Mouse (Mus musculus) forebrain, embryonic 10.5 days (tissue): ENCODE data around the gene Sftpd. TPM values are rescaled to one million over a fixed set of nuclear protein-coding genes. Genes with fewer than 3 reads are reported as not detected.

Experiments used
- DNase-seq: peaks from one replicate; pipeline ENCODE4 v3.0.0-alpha.2; 2017; ENCODE audit warnings: low spot score; ENCODE audit errors: extremely low spot score
- H3K27ac ChIP-seq: fragments of 300-500 bp; sonication (generic); 2 replicates; pipeline ENCODE4 v1.5.1; 2016; ENCODE audit warnings: mild to moderate bottlenecking
- H3K27me3 ChIP-seq: fragments of 300-500 bp; sonication (generic); 2 replicates; pipeline ENCODE4 v1.6.1; 2016; ENCODE audit warnings: mild to moderate bottlenecking; ENCODE audit not compliant: poor library complexity, severe bottlenecking
- H3K36me3 ChIP-seq: fragments of 300-500 bp; sonication (generic); replicated peaks from 2 replicates; pipeline ENCODE4 v1.6.1; 2016; ENCODE audit warnings: mild to moderate bottlenecking, moderate library complexity
- H3K4me1 ChIP-seq: fragments of 300-500 bp; sonication (generic); 2 replicates; pipeline ENCODE4 v1.6.1; 2016
- H3K4me3 ChIP-seq: fragments of 300-500 bp; sonication (generic); 2 replicates; pipeline ENCODE4 v1.5.1; 2016; ENCODE audit warnings: mild to moderate bottlenecking, moderate library complexity
- H3K9me3 ChIP-seq: fragments of 300-500 bp; sonication (generic); 2 replicates; pipeline ENCODE4 v1.6.1; 2016; ENCODE audit warnings: mild to moderate bottlenecking, moderate library complexity
- WGBS: fragments of 180-500 bp; shearing (Covaris S2); methylation state at CpG from one replicate; pipeline ENCODE4 v1.1.7; 2016; 5-methylcytosine and 5-hydroxymethylcytosine counted together
- polyA plus RNA-seq: library from polyadenylated mRNA; unstranded; fragments of >200 nt; fragmentation: Nextera tagmentation; extraction: Ambion mirVana; gene quantifications from 2 replicates; pipeline ENCODE4 v1.2.1, GENCODE M21; 2016

Sftpd gene
- polyA plus RNA-seq, 1 experiment from 2014 or later: not detected

DNA sequence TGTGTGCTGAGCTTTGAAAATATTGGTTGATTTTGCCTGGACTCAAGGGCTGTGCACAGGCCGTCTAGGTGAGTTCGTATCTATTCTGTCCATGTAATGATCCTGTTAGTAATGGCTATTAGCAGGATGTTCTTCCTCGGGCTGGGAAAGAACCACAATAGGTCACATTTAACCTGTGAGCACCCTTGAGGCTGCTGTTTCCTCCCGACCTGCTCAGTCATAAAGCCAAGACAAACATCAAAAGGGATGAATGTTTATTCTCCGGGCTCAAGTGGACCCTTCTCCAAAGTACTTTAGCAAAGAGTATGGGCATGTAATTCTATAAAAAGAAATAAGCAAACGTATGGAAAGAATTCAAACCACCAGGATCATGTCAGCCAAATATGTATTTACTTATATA lies 38.9 kb downstream of the Sftpd start:
- Histone ChIP-seq H3K36me3 (no peaks in the 10 kb centered on the region), H3K9me3 (no peaks in the 10 kb centered on the region; the same call in 1 of the 2 replicates), H3K27me3 (no peaks in the 10 kb centered on the region), H3K27ac (no peak overlapping the region), H3K4me3 (no peak overlapping the region), H3K4me1 (no peaks in the 10 kb centered on the region)
- no peak for DNase-seq
- 78% methylated on average over 6 of the region's 6 CpGs for WGBS

DNA sequence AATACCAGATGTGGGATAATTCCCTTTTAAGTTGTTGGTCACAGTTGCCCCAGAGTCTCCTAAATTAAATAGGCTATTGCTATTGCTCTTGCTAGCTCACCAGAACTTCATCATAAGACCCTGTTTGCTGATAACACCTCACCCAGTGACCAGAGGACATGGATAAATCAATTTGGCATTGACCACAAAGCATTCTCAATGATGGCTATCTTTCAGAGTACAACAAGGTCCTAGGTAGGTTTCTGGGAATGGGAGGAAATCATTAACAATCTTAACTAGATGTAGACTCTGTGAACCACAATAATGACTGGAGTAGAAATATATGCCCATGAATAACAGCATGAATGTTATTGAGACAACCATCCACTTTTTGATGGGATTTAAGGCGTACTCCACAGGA lies 44.3 kb downstream of the Sftpd start:
- Histone ChIP-seq H3K4me3 (no peak overlapping the region), H3K9me3 (no peaks in the 10 kb centered on the region; the same call in 1 of the 2 replicates), H3K36me3 (no peaks in the 10 kb centered on the region), H3K27ac (no peak overlapping the region), H3K4me1 (no peaks in the 10 kb centered on the region), H3K27me3 (no peaks in the 10 kb centered on the region)
- DNase-seq: no peak
- WGBS: 88% methylated on average over 1 of the region's 1 CpGs

- H3K4me3 ChIP-seq: no peak overlapping the region
- H3K9me3 ChIP-seq: no peaks in the 10 kb centered on the region; the same call in 1 of the 2 replicates
- DNase-seq: no peak
- H3K4me1 ChIP-seq: no peaks in the 10 kb centered on the region
- H3K27ac ChIP-seq: no peak overlapping the region
- H3K27me3 ChIP-seq: no peaks in the 10 kb centered on the region
- no peaks in the 10 kb centered on the region for H3K36me3 ChIP-seq
Observed at GRCm38 (mm10) chr14:41137006-41137405, 47.9 kb downstream of the Sftpd start.

GRCm38 (mm10) chr14:41131540-41131939 lies 53.4 kb downstream of the Sftpd start, which contains the start of gene Sftpa1:
Gene Sftpa1, plus strand, starts transcription at chr14:41131782.
- Histone ChIP-seq H3K4me1 (no peaks in the 10 kb centered on the region), H3K27me3 (no peaks in the 10 kb centered on the region), H3K4me3 (no peak within 1 kb of the TSS), H3K36me3 (no peaks in the 10 kb centered on the region), H3K9me3 (no peaks in the 10 kb centered on the region), H3K27ac (no peak within 1 kb of the TSS)
- DNase-seq: no peak
- 90% methylated on average over 7 of the region's 7 CpGs for WGBS

- no peak overlapping the region for H3K27ac ChIP-seq
- no peak overlapping the region for H3K4me3 ChIP-seq
- 20% methylated on average over 4 of the region's 4 CpGs for WGBS
- peak; percentile 31 for DNase-seq
- H3K9me3 ChIP-seq: no peaks in the 10 kb centered on the region
- no peaks in the 10 kb centered on the region for H3K36me3 ChIP-seq
- no peaks in the 10 kb centered on the region for H3K4me1 ChIP-seq
- no peaks in the 10 kb centered on the region for H3K27me3 ChIP-seq
Observed at GRCm38 (mm10) chr14:41127997-41128396, 57.0 kb downstream of the Sftpd start.

GRCm38 (mm10) chr14:41124683-41125082 lies 60.3 kb downstream of the Sftpd start:
- Histone ChIP-seq H3K36me3 (no peaks in the 10 kb centered on the region), H3K27ac (no peak overlapping the region), H3K4me3 (no peak overlapping the region), H3K9me3 (no peaks in the 10 kb centered on the region), H3K4me1 (no peaks in the 10 kb centered on the region), H3K27me3 (no peaks in the 10 kb centered on the region)
- no peak for DNase-seq
- 91% methylated on average over 5 of the region's 5 CpGs for WGBS

Other genes with a start within 250 kb of the Sftpd start
- 89.3 and 93.9 TPM in 2 replicates for gene Tspan14, start 218.3 kb downstream of the Sftpd start, polyA plus RNA-seq
- gene Fam213a, start 171.4 kb downstream of the Sftpd start, polyA plus RNA-seq: 49.4 and 50.5 TPM in 2 replicates
- gene Dydc2, start 115.9 kb downstream of the Sftpd start, polyA plus RNA-seq: 0.36 TPM in 1 of 2 replicates, not detected in the other
- gene Dydc1, start 112.2 kb downstream of the Sftpd start, polyA plus RNA-seq: not detected in 2 replicates
- not detected in 2 replicates for gene Mat1a, start 80.1 kb downstream of the Sftpd start, polyA plus RNA-seq
- not detected in 2 replicates for gene Sftpa1, start 53.4 kb downstream of the Sftpd start, polyA plus RNA-seq
- gene Mbl1, start 33.7 kb downstream of the Sftpd start, polyA plus RNA-seq: not detected in 2 replicates
- 0.17 TPM in 1 of 2 replicates, not detected in the other for gene Gm2832, start 93.7 kb upstream of the Sftpd start, polyA plus RNA-seq
- not detected in 2 replicates for gene Gm5798, start 163.5 kb upstream of the Sftpd start, polyA plus RNA-seq
- not detected in 2 replicates for gene Gm7945, start 201.2 kb upstream of the Sftpd start, polyA plus RNA-seq
- not detected in 2 replicates for gene Gm6482, start 223.1 kb upstream of the Sftpd start, polyA plus RNA-seq